Mouse (Mus musculus): ENCODE data around the gene Rab27a.
"Not testable (repeated sequence)": the region's sequence is repeated elsewhere in the genome, so short reads cannot be mapped to it uniquely, and the experiment has no call there.

Gene Rab27a

GRCm38 (mm10) chr9:73045711-73046110 is 1.1 kb downstream of the Rab27a start:
- in situ Hi-C loops (cut with MseI, MboI), result loop anchor here in 1 of 2 experiments (5.0 kb wide), 1 partner anchor 42 kb away; no protein-coding TSS in a partner anchor

GRCm38 (mm10) chr9:73047906-73048305 is 3.3 kb downstream of the Rab27a start:
- in situ Hi-C loops (cut with MseI, MboI), result loop anchor here in 1 of 2 experiments (5.0 kb wide), 1 partner anchor 39 kb away; no protein-coding TSS in a partner anchor

GRCm38 (mm10) chr9:73048927-73049326 is 4.3 kb downstream of the Rab27a start:
- in situ Hi-C loops (cut with MseI, MboI), result loop anchor here in 1 of 2 experiments (5.0 kb wide), 1 partner anchor 38 kb away; no protein-coding TSS in a partner anchor

- in situ Hi-C loops (cut with MseI, MboI), result loop anchor here in 1 of 2 experiments (5.0 kb wide), 1 partner anchor 37 kb away; no protein-coding TSS in a partner anchor
Measured at GRCm38 (mm10) chr9:73049833-73050232, 5.2 kb downstream of the Rab27a start.

- in situ Hi-C loops (cut with MseI, MboI), result no loop called here
Measured at GRCm38 (mm10) chr9:73050606-73051005, 6.0 kb downstream of the Rab27a start.

- in situ Hi-C loops (cut with MseI, MboI), result no loop called here
Measured at GRCm38 (mm10) chr9:73055441-73055911, 10.8 kb downstream of the Rab27a start.

- in situ Hi-C loops (cut with MseI, MboI), result no loop called here
Measured at GRCm38 (mm10) chr9:73059224-73059623, 14.6 kb downstream of the Rab27a start.

- in situ Hi-C loops (cut with MseI, MboI), result no loop called here
Measured at GRCm38 (mm10) chr9:73063621-73064290, 19.1 kb downstream of the Rab27a start.

GRCm38 (mm10) chr9:73067086-73067485 is 22.4 kb downstream of the Rab27a start:
- in situ Hi-C loops (cut with MseI, MboI), result no loop called here

GRCm38 (mm10) chr9:73068230-73068679 is 23.6 kb downstream of the Rab27a start:
- in situ Hi-C loops (cut with MseI, MboI), result no loop called here

- in situ Hi-C loops (cut with MseI, MboI), result no loop called here
Measured at GRCm38 (mm10) chr9:73068688-73069087, 24.0 kb downstream of the Rab27a start.

GRCm38 (mm10) chr9:73070971-73071659 is 26.5 kb downstream of the Rab27a start:
- in situ Hi-C loops (cut with MseI, MboI), result no loop called here

- in situ Hi-C loops (cut with MseI, MboI), result no loop called here
Measured at GRCm38 (mm10) chr9:73072426-73072825, 27.8 kb downstream of the Rab27a start.

GRCm38 (mm10) chr9:73073169-73073568 is 28.5 kb downstream of the Rab27a start:
- in situ Hi-C loops (cut with MseI, MboI), result no loop called here

GRCm38 (mm10) chr9:73079349-73079748 is 34.7 kb downstream of the Rab27a start:
- in situ Hi-C loops (cut with MseI, MboI), result not testable (repeated sequence)

- in situ Hi-C loops (cut with MseI, MboI), result no loop called here
Measured at GRCm38 (mm10) chr9:73079801-73080325, 35.2 kb downstream of the Rab27a start.

GRCm38 (mm10) chr9:73082291-73083000 is 37.8 kb downstream of the Rab27a start:
- in situ Hi-C loops (cut with MseI, MboI), result no loop called here

- in situ Hi-C loops (cut with MseI, MboI), result no loop called here
Measured at GRCm38 (mm10) chr9:73083956-73084355, 39.3 kb downstream of the Rab27a start.

GRCm38 (mm10) chr9:73085845-73086244 is 41.2 kb downstream of the Rab27a start:
- in situ Hi-C loops (cut with MseI, MboI), result loop anchor here in 1 of 2 experiments (5.0 kb wide), 1 partner anchor 39 kb away; no protein-coding TSS in a partner anchor

- in situ Hi-C loops (cut with MseI, MboI), result loop anchor here in 1 of 2 experiments (5.0 kb wide), 1 partner anchor 40 kb away; no protein-coding TSS in a partner anchor
Measured at GRCm38 (mm10) chr9:73087121-73087520, 42.5 kb downstream of the Rab27a start.

- in situ Hi-C loops (cut with MseI, MboI), result loop anchor here in 1 of 2 experiments (5.0 kb wide), 1 partner anchor 40 kb away; no protein-coding TSS in a partner anchor
Measured at GRCm38 (mm10) chr9:73087581-73087980, 42.9 kb downstream of the Rab27a start.

All from mouse trophoblast stem cell (cell line).